Mouse (Mus musculus): ENCODE measurements around the gene Ost4. TPM values are rescaled to one million over a fixed set of nuclear protein-coding genes. Genes with fewer than 3 reads are reported as not detected.

The Ost4 gene
- total RNA-seq, 2 experiments from 2014 or later: 196 to 201 TPM

DNA sequence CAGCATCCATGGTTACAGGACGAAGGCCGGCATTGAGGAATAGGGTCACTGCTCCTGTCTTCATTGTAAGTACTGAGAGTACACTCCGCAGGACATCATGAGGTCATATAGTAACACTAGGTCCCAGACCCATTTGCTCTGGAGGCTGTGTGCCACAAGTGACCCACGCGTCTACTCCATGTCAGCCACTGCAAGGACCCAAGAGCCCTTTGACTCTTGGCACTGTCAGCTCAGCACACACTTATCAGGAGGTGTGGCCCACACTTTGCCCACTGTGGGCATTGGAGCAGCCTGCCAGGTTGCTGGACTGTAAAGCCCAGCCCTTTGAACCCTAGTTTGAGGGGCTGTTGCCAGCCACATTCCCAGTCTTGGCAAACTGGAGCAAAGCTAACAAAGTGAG is 17.6 kb upstream of the Ost4 start:
- DNase-seq (ENCODE audit: low spot score in 2 of 2): no peak

DNA sequence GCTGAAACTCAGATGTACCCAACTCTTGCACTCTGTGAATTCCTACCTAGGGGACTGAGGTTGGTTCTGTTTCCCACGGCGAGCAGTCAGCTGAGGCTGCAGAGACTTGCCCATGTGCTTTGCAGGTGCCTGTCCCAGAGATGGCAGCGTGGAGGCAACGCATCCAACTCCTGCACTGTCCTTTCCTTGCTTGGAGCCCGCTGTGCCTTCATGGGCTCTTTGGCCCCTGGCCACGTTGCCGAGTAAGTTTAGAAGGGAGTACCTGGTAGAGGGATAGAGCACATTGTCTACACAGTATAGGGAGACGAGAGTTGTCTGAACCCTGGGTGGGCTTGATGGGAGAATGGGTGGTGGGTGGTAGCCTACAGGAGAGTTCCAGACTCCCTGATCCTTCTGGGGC is 17.0 kb upstream of the Ost4 start:
- DNase-seq (ENCODE audit: low spot score in 2 of 2): no peak

DNA sequence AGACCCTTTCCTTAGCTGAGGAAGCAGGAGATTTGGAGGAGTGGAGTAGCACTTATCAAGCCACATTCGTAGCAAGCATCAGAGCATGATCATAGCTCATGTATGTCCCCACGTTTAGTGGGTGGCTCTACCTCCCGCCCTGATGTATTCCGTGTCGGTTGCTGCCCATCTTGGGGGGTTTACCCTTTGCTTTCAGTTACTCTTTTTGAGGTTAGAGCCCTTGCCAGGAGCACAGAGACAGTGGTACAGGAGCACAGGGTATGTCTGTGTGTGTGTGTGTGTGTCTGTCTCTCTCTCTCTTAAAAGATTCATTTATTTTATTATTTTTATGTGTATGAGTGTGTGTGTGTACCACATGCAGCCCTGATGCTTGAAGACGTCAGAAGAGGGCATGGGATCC is 15.5 kb upstream of the Ost4 start:
- DNase-seq (ENCODE audit: low spot score in 2 of 2): no peak

DNA sequence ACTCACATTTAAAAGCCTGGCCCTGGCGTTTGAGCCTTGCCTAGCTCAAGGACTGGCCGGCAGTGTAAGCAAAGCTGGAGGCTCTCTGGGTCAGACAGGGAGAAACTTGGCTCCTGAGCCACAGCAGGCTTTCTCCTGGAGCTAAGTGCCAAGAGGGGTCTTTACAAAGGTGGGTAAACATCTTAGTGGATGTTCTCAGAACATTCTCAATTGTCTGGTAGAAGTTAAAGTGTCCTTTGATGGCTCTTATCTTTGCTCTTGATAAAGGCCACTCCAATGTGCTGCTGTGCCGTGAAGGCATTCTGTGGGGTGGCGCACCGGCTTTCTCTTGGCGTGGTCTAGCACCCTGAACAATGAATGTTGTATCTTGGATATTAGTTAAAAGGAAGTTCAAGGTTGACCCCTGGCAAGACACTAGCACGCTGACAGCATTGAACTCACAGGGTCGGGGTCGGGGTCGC is 15.0 kb upstream of the Ost4 start:
- DNase-seq (ENCODE audit: low spot score in 2 of 2): no peak

DNA sequence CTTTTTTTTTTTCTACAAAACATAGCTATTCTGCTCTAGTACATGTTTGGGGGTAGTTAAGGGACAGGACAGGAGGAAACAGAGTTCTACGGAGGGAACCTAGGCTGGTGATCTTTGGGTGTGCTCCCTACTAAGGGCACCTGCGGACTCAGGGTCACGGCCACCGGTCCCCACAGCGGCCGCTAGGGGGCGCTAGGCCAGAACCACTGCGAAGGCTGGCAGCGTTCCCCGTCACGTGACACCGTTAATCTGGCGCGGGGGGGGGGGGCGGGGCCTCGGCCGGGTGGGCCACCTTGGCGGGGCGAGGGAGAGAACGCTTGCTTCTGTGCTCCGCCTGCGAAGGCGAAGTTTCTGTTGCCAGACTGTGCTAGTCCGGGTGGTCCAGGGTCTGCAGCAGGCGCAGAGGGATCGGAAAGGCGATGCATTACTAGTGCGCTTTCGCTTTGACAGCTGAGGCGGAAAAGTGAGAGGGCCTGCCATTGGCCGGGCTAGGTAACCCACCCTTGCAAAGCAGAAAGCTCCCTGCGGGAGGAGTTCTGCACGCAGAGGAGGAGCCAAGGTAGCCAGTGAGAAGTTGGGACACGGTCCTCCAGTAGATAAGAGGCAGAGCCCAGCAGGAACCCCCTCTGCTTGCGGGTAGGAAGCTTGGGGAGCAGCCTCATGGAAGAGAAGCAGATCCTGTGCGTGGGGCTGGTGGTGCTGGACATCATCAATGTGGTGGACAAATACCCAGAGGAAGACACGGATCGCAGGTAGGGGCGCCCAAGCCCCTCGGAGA is 13.9 kb upstream of the Ost4 start, which contains the start of gene Khk:
TSS of gene Khk (plus strand) at position 176 of the 778 bp plus-strand sequence.
- DNase-seq (ENCODE audit: low spot score in 2 of 2): peak; percentile 83 to 93

DNA sequence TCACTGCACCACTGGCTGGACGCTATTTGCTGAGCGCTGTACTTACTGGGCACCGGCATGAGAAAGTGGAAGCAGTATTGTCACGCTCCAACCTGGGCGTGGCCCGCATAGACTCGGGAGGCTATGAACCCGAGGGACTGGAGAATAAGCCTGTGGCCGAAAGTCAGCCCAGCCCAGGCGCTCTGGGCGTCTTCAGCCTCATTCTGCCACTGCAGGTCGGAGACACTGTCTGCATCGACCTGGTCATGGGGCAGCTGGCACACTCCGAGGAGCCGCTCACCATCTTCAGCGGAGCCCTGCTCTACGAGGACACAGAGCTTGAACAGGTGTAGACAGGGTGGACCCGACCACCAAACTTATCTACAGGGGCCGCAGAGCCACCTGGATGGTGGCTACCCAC is 13.0 kb upstream of the Ost4 start:
- no peak for DNase-seq (ENCODE audit: low spot score in 2 of 2)

DNA sequence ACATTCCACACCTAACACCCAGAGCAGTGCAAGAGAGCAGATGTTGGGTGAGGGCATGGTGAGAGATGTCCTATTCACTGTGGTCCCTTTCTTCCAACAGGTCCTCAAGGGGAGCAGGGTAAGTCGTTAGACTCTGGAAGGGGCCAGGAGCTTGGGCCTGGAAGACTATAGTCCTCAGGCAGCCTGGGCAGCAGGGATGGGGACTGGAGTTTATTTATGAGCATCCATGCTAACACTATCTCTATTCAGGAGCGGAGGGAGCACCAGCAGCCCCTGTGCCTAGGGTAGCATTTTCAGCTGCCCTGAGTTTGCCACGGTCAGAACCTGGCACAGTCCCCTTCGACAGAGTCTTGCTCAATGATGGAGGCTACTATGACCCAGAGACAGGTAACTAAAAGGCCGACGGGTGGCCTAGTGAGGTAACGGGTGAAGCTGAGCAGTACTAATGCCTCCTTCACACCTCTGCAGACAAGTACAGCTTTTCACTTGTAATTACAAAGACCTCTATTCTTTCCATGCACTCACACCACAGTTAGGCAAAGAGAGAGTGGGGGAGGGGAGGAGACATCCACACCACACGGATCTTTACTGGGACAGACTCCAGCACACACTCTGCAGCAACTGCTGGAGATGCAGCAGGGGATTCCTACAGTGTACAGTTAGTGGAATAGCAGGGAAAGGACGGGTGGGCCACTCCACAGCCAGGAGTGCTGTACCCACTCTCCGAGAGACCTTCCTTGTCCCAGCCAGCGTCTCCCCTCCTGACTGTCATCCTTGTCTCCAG is 12.4 kb upstream of the Ost4 start:
- no peak for DNase-seq (ENCODE audit: low spot score in 2 of 2)

DNA sequence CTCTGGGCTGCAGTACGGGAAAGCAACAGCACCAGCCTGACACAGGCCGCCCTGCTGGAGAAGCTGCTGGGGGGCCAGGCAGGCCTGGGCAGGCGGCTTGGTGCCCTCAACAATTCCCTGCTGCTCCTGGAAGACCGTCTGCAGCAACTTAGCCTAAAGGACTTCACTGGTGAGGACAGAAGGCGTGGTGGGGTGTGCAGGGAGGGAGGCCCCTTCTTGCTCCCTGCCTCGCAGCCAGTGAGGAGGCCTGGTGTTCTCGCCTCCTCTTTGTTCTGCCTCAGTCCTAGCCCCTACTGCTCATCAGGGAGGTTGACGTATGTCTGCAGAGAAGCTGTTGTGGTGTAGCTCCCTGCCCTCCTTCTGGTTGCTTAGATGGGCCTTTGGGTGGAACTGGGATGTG is 11.1 kb upstream of the Ost4 start:
- DNase-seq (ENCODE audit: low spot score in 2 of 2): no peak

DNA sequence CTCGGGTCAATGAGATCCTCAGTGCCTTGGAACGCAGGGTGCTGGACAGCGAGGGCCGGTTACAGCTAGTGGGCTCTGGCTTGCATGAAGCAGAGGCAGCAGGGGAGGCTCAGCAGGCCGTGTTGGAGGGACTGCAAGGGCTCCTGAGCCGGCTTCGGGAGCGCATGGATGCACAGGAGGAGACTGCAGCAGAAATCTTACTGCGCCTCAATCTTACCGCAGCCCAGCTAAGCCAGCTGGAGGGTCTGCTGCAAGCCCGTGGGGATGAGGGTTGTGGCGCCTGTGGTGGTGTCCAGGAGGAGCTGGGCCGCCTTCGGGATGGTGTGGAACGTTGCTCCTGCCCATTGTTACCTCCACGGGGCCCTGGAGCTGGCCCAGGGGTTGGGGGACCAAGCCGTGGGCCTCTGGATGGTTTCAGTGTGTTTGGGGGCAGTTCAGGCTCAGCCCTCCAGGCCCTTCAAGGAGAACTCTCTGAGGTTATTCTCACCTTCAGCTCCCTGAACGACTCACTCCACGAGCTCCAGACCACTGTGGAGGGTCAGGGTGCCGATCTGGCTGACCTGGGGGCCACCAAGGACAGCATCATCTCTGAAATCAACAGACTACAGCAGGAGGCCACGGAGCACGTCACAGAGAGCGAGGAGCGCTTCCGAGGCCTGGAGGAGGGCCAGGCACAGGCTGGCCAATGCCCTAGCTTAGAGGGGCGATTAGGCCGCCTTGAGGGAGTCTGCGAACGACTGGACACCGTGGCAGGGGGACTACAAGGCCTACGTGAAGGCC is 10.5 kb upstream of the Ost4 start:
- DNase-seq (ENCODE audit: low spot score in 2 of 2): no peak

DNA sequence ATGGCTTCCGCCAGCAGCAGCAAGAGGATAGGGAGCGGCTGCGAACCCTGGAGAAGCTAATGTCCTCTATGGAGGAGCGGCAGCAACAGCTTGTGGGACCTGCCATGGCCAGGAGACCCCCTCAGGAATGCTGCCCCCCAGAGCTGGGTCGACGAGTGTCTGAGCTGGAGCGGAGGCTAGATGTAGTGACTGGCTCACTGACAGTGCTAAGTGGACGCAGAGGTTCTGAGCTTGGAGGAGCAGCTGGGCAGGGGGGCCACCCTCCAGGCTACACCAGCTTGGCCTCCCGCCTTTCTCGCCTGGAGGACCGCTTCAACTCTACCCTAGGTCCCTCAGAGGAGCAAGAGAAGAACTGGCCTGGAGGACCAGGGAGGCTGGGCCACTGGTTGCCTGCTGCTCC is 9.8 kb upstream of the Ost4 start:
- DNase-seq (ENCODE audit: low spot score in 2 of 2): no peak

DNA sequence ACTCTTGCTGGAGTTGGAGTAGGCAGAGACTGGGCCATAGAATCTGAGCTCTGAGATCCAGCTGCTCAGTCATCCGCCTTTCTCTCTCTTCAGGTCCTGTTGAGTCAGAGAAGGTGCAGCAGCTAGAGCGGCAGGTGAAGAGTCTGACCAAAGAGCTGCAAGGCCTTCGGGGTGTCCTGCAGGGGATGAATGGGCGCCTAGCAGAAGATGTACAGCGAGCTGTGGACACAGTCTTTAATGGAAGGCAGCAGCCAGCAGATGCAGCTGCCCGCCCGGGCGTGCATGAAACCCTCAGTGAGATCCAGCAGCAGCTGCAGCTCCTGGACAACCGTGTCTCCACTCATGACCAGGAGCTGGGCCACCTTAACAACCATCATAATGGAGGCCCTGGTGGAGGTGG is 9.3 kb upstream of the Ost4 start:
- no peak for DNase-seq (ENCODE audit: low spot score in 2 of 2)

DNA sequence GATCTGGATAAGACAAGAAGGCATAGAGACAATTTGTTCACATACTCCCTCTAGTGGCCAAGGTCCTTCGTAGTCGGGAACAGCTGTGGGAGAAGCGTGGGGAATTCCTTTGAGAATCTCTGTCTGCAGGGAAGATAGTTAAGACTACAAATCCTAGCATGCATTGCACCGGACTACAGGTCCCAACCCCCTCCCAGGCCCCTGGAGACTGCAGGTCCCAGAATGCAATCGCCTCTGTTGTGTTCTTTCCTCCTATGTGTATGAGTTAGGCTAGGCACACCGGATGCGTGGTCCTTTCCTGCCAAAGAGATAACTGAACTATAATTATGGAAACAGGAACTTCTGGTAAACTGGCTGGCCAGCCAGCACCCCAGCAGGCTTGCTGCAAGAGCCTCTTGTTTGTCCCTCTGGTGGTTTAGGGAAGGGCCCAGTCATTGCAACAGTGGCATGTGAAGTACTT is 8.4 kb upstream of the Ost4 start:
- peak in 1 of 2 experiments; percentile 66 for DNase-seq (ENCODE audit: low spot score in 2 of 2)

DNA sequence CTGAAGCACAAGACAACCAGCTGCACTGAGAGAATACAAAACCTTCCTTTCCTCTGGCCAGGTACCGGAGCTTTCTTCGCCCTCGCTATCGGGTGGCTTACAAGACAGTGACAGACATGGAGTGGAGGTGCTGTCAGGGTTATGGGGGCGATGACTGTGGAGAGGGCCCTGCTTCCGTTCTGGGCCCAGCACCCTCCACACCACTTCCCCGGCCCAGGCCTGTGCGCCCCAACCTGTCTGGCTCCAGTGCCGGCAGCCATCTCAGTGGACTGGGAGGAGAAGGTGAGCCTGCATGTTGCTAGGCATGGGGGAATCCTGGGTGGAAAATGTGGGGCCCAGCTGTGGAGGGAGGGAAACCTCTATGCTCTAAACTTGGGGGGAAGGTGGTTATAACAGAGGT is 7.9 kb upstream of the Ost4 start:
- no peak for DNase-seq (ENCODE audit: low spot score in 2 of 2)

DNA sequence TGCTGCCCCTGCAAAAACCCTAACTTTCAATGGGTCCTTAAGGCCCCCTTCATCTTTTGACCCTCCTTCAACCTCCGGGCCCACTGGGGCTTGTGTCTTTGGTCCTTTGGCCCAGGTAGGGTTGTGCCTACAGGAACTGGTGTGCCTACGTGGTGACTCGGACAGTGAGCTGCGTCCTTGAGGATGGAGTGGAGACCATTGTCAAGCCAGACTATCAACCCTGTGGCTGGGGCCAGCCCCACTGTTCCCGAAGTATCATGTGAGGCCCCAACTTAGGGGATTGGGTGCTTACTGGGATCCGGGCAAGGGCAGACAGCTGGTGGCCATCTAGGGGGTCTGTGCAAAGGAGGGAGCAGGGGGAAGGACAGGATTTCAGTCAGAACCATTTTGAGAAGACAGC is 7.3 kb upstream of the Ost4 start:
- DNase-seq (ENCODE audit: low spot score in 2 of 2): no peak

DNA sequence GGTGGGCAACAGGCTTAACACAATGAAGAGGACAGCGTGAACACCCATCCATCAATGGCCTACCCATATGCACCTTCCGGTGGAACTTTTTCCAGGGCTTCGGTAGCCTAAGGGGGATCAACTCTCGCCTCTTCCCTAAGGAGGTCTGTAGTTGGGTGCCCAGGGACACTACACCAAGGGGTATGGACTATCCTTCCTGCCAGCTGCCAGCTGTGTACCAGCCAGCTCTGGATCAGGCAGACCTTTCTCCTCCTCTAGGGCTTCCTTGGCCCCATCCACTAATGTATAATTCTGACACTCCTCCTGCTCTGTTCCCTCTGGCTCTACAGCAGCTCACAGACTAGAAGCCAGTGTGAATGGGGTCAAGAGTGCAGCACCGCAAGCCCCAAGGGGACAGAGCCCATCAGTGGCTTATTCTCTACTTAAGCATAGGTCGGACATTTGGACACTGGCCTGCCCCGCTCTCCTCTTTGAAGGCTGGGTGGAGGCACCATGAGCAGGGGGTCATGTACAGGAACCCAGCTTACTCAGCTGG is 6.6 kb upstream of the Ost4 start:
- no peak for DNase-seq (ENCODE audit: low spot score in 2 of 2)

DNA sequence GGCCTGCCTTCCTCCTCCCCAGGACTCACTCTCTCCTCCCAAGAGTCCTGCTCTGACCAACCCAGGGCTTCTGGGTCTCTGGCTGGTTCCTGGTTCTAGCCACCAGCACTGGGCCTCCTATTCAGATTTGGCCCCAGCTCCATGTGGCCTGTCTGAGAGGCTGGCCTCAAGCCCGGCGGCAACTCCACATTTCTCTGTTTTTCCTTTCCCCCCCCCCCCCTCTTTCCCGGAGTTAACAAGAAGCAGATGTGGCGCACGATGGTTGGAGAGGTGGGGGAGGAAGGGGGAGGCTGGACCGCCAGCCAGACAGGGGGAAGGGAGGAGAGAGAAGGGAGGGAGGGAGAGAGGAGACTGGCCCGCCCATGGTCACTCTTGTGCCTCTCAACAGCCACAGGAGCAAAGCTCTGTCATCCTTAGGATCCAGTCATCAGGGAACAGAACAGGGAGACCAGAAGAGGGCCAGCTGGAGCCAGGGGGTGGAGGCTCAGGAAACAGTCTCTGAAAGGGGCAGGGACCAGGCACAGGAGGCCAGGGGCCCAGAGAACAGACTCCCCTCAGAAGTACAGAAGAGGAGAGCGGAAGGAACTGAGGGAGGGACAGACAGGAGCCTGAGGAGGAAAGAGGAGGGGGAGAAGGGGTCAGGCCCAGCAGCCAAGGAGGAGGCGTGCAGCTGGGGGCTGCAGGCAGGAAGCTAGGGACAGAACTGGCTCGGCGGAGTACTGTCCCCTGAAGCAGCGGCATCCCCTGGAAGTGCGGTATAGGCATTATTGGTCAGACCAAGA is 5.7 kb upstream of the Ost4 start, which contains the start of gene Emilin1:
TSS of gene Emilin1 (plus strand) at position 343 of the 782 bp plus-strand sequence.
- DNase-seq (ENCODE audit: low spot score in 2 of 2): no peak

DNA sequence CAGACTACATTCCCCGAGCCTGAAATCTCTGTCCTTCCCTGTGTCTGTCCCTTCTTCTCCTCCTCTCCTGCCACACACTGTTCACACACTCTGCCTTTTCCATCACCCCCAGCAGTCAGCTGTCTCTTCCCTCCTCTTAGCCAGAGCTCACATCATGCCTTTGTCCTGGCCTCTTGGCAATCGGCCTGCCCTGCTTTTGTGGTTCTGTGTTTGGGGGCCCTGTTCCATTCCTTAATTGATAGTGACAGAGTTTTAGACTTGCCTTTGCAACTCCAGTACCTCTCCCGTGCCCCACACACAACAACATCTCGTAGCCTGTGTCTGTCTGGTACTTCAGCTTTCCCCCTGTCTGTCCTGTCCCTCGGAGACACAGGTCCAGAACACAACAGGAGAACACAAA is 4.6 kb upstream of the Ost4 start:
- no peak for DNase-seq (ENCODE audit: low spot score in 2 of 2)

DNA sequence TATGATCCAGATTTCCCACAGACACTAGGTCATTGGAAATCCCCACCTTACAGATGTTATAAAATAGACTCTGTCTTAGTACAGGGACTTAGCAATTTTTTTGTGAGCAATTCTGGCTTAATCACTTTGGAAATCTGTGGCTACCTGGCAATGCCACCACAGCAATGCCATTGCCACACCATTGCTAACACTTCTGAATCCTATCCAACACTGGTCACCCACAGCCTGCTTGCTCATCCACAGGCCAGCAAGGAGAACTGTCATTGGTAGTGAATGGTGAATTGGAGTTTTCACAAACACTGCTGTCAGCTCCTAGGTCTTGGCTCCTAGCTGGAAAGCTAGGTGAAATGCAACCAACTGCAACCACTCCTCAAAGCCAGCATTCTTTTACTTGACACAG is 2.9 kb upstream of the Ost4 start:
- DNase-seq (ENCODE audit: low spot score in 2 of 2): no peak

DNA sequence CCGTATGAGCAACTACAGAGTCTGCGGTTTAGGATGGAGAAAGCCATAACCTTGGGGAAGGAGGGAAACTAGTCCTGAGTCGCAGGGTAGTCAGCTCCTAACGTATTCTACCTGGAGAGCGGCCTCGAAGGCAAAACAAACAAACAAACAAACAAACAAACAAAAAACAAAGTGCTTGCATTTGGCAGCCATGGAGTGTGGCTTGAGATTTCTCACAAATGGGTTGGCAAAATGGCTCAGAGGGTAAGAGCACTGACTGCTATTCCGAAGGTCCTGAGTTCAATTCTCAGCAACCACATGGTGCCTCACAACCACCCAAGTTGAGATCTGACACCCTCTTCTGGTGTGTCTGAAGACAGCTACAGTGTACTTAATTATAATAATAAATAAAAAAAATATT is 2.3 kb upstream of the Ost4 start:
- DNase-seq (ENCODE audit: low spot score in 2 of 2): no peak

DNA sequence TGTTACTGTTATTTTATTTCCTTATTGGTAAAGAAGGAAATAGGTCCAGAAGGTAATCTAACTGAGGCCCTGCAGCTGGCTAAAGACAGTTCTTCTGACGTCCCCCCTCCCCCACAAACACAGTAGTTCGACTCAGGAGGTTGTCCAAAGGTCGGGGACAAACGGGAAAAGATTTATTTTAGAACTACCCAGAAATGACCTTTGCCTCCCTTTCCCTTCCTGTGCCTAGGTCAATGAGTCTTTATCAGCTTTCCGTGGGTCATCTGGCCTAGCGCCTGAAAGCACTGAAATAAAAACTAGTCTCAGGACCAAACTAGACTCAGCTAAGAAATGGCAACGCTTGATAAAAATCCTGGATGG is 1.7 kb upstream of the Ost4 start:
- DNase-seq (ENCODE audit: low spot score in 2 of 2): no peak
